Mouse (Mus musculus) CH12.LX (cell line): ENCODE results near the gene 4930447C04Rik. TPM values are rescaled to one million over a fixed set of nuclear protein-coding genes. Genes with fewer than 3 reads are reported as not detected.

ENCODE experiments used
- DNase-seq: peaks from one replicate; pipeline ENCODE4 v3.0.0-alpha.2; 2013; ENCODE audit errors: extremely low read depth
- H3K27ac ChIP-seq: 2 replicates; pipeline ENCODE4 v1.5.1; 2012; ENCODE audit warnings: low read depth, mild to moderate bottlenecking, control low read depth, moderate library complexity; ENCODE audit not compliant: insufficient read depth
- H3K27me3 ChIP-seq: replicated peaks from 2 replicates; pipeline ENCODE3; 2012; ENCODE audit warnings: inconsistent platforms
- H3K36me3 ChIP-seq, 2 experiments: replicated peaks in 1 of 2; 2 replicates each; pipeline versions ENCODE3 to v1.6.1; 2012; ENCODE audit warnings: inconsistent platforms in 1 of 2, low read length in 1 of 2, mild to moderate bottlenecking in 1 of 2, mixed read lengths in 1 of 2, moderate library complexity in 1 of 2; ENCODE audit not compliant: control insufficient read depth in 1 of 2, insufficient read depth in 1 of 2
- H3K4me1 ChIP-seq, 2 experiments: 2 replicates each; pipeline ENCODE4 v1.6.1; 2012; ENCODE audit warnings: inconsistent platforms in 1 of 2, moderate library complexity in 1 of 2; ENCODE audit not compliant: insufficient read depth in 2 of 2, control insufficient read depth in 1 of 2
- H3K4me2 ChIP-seq: 2 replicates; pipeline ENCODE4 v1.6.1; 2012; ENCODE audit warnings: low read depth, mild to moderate bottlenecking, control low read depth; ENCODE audit not compliant: poor library complexity, insufficient read depth, severe bottlenecking
- H3K4me3 ChIP-seq, 3 experiments: fragments of 150-350 bp in 1 of 3; sonication (generic) in 1 of 3; replicated peaks in 1 of 3; 2 replicates each; pipeline versions ENCODE3 to v1.5.1; 2011 to 2012; ENCODE audit warnings: low read depth in 2 of 3, low read length in 2 of 3, mild to moderate bottlenecking in 2 of 3, moderate library complexity in 2 of 3, control low read depth in 1 of 3, improper control_type of control experiment in 1 of 3, inconsistent platforms in 1 of 3, mixed read lengths in 1 of 3; ENCODE audit not compliant: poor library complexity in 1 of 3
- H3K79me2 ChIP-seq: replicated peaks from 2 replicates; pipeline ENCODE4 v1.6.1; 2012; ENCODE audit warnings: mild to moderate bottlenecking, moderate library complexity; ENCODE audit not compliant: control insufficient read depth, poor library complexity, insufficient read depth, severe bottlenecking; ENCODE audit errors: extremely low read depth
- H3K9ac ChIP-seq: 2 replicates; pipeline ENCODE4 v1.6.1; 2012; ENCODE audit warnings: low read depth, mild to moderate bottlenecking, control low read depth, moderate library complexity; ENCODE audit not compliant: insufficient read depth
- H3K9me3 ChIP-seq: replicated peaks from 2 replicates; pipeline ENCODE3; 2012; ENCODE audit warnings: low read length, inconsistent platforms, mixed read lengths
- CTCF ChIP-seq, 2 experiments: IDR thresholded peaks in 1 of 2; conservative IDR thresholded peaks in 1 of 2; 2 replicates each; pipeline ENCODE4 v1.5.1; 2011 to 2012; ENCODE audit warnings: low read depth in 2 of 2, low read length in 2 of 2, improper control_type of control experiment in 1 of 2, inconsistent platforms in 1 of 2, mild to moderate bottlenecking in 1 of 2, moderate library complexity in 1 of 2
- ELF1 ChIP-seq: IDR thresholded peaks from 2 replicates; pipeline ENCODE4 v1.6.1; 2014; ENCODE audit warnings: low read depth, mild to moderate bottlenecking, inconsistent platforms, low read length, improper control_type of control experiment
- IRF4 ChIP-seq: IDR thresholded peaks from 2 replicates; pipeline ENCODE4 v1.6.1; 2014; ENCODE audit warnings: low read depth, mild to moderate bottlenecking, inconsistent platforms, low read length, improper control_type of control experiment
- JUND ChIP-seq: conservative IDR thresholded peaks from 2 replicates; pipeline ENCODE4 v1.6.1; 2011; ENCODE audit warnings: low read depth, low read length, improper control_type of control experiment
- KAT2A ChIP-seq: IDR thresholded peaks from 2 replicates; pipeline ENCODE4 v1.6.1; 2012; ENCODE audit warnings: low read length, improper control_type of control experiment, inconsistent platforms; ENCODE audit not compliant: insufficient replicate concordance
- MAZ ChIP-seq: IDR thresholded peaks from 2 replicates; pipeline ENCODE4 v1.6.1; 2012; ENCODE audit warnings: low read depth, mild to moderate bottlenecking, inconsistent platforms, low read length, improper control_type of control experiment, moderate library complexity
- MEF2A ChIP-seq: IDR thresholded peaks from 2 replicates; pipeline ENCODE4 v1.6.1; 2014; ENCODE audit warnings: low read depth, mild to moderate bottlenecking, inconsistent platforms, low read length, improper control_type of control experiment, borderline replicate concordance
- NELFE ChIP-seq: IDR thresholded peaks from 2 replicates; pipeline ENCODE4 v1.6.1; 2011; ENCODE audit warnings: low read depth, low read length, improper control_type of control experiment
- NRF1 ChIP-seq: IDR thresholded peaks from 2 replicates; pipeline ENCODE4 v1.6.1; 2014; ENCODE audit warnings: low read depth, mild to moderate bottlenecking, inconsistent platforms, low read length, improper control_type of control experiment, moderate library complexity
- RAD21 ChIP-seq: IDR thresholded peaks from 2 replicates; pipeline ENCODE4 v1.6.1; 2011; ENCODE audit warnings: low read depth, mild to moderate bottlenecking, low read length, improper control_type of control experiment, moderate library complexity
- SIN3A ChIP-seq: IDR thresholded peaks from 2 replicates; pipeline ENCODE4 v1.6.1; 2012; ENCODE audit warnings: low read length, improper control_type of control experiment, inconsistent platforms
- SMC3 ChIP-seq: IDR thresholded peaks from 2 replicates; pipeline ENCODE4 v1.6.1; 2011; ENCODE audit warnings: low read depth, low read length, improper control_type of control experiment
- TBP ChIP-seq: conservative IDR thresholded peaks from 2 replicates; pipeline ENCODE4 v1.6.1; 2011; ENCODE audit warnings: low read depth, low read length, improper control_type of control experiment
- USF1 ChIP-seq: IDR thresholded peaks from 2 replicates; pipeline ENCODE4 v1.6.1; 2014; ENCODE audit warnings: low read depth, mild to moderate bottlenecking, inconsistent platforms, low read length, improper control_type of control experiment
- ZC3H11A ChIP-seq: IDR thresholded peaks from 2 replicates; pipeline ENCODE4 v1.6.1; 2012; ENCODE audit warnings: low read depth, mild to moderate bottlenecking, inconsistent platforms, low read length, improper control_type of control experiment
- ZNF384 ChIP-seq: IDR thresholded peaks from 2 replicates; pipeline ENCODE4 v1.6.1; 2012; ENCODE audit warnings: low read depth, low read length, improper control_type of control experiment, inconsistent platforms
- dilution Hi-C: fragments of 300-500 bp; cut with MboI; formaldehyde crosslinking; loops from 2 replicates; pipeline ENCODE4 v1.14.3; 2020; ENCODE audit warnings: low sequenced_read_pairs; ENCODE audit not compliant: extremely low pct_unique_long_range_greater_than_20kb, extremely low pct_ligation_motif_present
- in situ Hi-C: fragments of 300-500 bp; cut with MboI; formaldehyde crosslinking; loops from 3 replicates; pipeline ENCODE4 v1.14.3; 2019; ENCODE audit warnings: low sequenced_read_pairs, low pct_ligation_motif_present, low pct_unique_long_range_greater_than_20kb, mixed read lengths
- polyA plus RNA-seq: library from polyadenylated mRNA; unstranded; fragments of >175 nt; gene quantifications from 2 replicates; pipeline ENCODE4 v1.2.1, GENCODE M21; 2012; ENCODE audit warnings: low read depth; ENCODE audit not compliant: insufficient read length
- total RNA-seq, 2 experiments: library from RNA; depleted of rRNA; stranded (reverse); fragments of 300-350 nt in 1 of 2; fragments of >200 nt in 1 of 2; gene quantifications; 2 replicates each; pipeline ENCODE4 v1.2.3; 2012 to 2014

4930447C04Rik gene
- total and polyA plus RNA-seq, 3 experiments: 0.52 to 0.89 (median 0.74) TPM

DNA sequence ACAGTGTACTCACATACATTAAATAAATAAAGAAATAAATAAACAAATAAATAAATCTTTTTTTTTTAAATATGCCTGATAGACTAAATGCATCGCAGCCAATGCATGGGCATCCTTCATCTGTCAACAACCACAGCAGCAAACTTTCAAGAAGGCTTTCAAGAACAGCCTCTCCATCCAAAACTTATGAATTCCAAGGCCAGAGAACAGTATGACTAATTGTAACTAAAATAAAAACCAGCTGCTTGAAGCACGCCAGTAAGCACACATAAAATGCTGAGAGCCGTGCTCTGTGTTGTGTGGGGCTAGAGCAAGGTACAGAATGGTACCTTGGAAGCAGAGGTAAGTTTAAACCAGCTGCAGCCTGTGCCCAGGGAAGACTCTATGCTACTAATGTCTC is 37.3 kb upstream of the 4930447C04Rik start:
- in situ Hi-C loops: loop anchor here (5.0 to 25.0 kb wide), 3 partner anchors 136 to 441 kb away; partner anchors contain the start of gene Pcnx4
- no peaks in the 10 kb centered on the region for H3K79me2 ChIP-seq
- H3K27ac ChIP-seq: no peak overlapping the region
- H3K9me3 ChIP-seq: no peaks in the 10 kb centered on the region
- H3K4me2 ChIP-seq: no peak overlapping the region
- H3K4me1 ChIP-seq: peaks cover 0 to 8% of the 10 kb centered on the region in 2 experiments; a peak in 1 of 4 replicates
- no peak overlapping the region for H3K9ac ChIP-seq
- no peaks in the 10 kb centered on the region for H3K27me3 ChIP-seq
- no peak for DNase-seq
- no peak for TF ChIP-seq KAT2A
- TF ChIP-seq, all 38 proteins: peak for 0
- Histone ChIP-seq H3K36me3 (no peaks in the 10 kb centered on the region), H3K4me3 (no peak overlapping the region)
- dilution Hi-C loops: no loop called here

DNA sequence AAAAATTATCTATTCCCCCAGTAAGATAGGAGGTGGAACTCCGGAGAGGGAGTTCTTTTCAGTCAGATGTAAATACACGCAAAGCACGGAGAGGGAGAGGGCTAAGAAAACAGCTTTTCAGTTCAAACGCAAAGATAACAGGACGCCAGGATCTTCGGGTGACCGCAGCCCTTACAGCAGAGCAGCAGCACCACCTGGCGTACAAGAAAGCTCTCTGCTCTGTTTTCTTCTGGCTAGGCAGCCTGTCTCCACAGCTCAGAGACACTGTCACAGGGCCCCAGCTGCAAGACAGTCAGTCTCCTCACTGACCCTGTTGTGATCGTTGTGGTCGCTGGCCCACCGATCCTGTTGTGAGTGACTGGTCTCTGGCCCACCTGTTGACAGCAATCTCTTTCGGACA is 36.1 kb upstream of the 4930447C04Rik start:
- H3K27me3 ChIP-seq: no peaks in the 10 kb centered on the region
- TF ChIP-seq RAD21: no peak; the same call in none of the 2 replicates
- peak; percentile 30; the same call in 1 of the 2 replicates for TF ChIP-seq MEF2A
- peak; percentile 97 for TF ChIP-seq SMC3
- TF ChIP-seq ZNF384: 0 out of 2 replicates have a peak, but pooled peaks have one; percentile 12
- no peak for TF ChIP-seq USF1
- 0 out of 2 replicates have a peak, but pooled peaks have one; percentile 23 for TF ChIP-seq NRF1
- TF ChIP-seq ELF1: peak; percentile 26; the same call in 1 of the 2 replicates
- no peak for TF ChIP-seq SIN3A
- TF ChIP-seq CTCF (conservative IDR thresholded peaks at IDR 0.05 in 1 of 2, IDR thresholded peaks at IDR 0.05 in 1 of 2; ENCODE audit: low read depth in 2 of 2, low read length in 2 of 2): peak; percentile 36 to 98; a peak in 2 of 4 replicates
- TF ChIP-seq NELFE: peak; percentile 18; the same call in 1 of the 2 replicates
- 0 out of 2 replicates have a peak, but pooled peaks have one; percentile 31 for TF ChIP-seq TBP
- 0 out of 2 replicates have a peak, but pooled peaks have one; percentile 59 for TF ChIP-seq IRF4
- TF ChIP-seq ZC3H11A: peak; percentile 95
- TF ChIP-seq JUND: no peak
- no peak for TF ChIP-seq MAZ
- TF ChIP-seq, all 38 proteins: peak for 10
- Histone ChIP-seq H3K9ac (peak overlapping the region; percentile 36; the same call in 1 of the 2 replicates), H3K4me1 (peaks cover 2 to 18% of the 10 kb centered on the region in 2 experiments; a peak in 2 of 4 replicates), H3K79me2 (no peaks in the 10 kb centered on the region), H3K9me3 (no peaks in the 10 kb centered on the region), H3K4me2 (peak overlapping the region; percentile 79; the same call in 1 of the 2 replicates), H3K36me3 (no peaks in the 10 kb centered on the region), H3K4me3 (peak overlapping the region in 2 of 3 experiments; percentile 25 to 46), H3K27ac (no peak overlapping the region)
- peak; percentile 85 for DNase-seq
- in situ Hi-C loops (loop anchor here (5.0 to 25.0 kb wide), 3 partner anchors 134 to 439 kb away; partner anchors contain the start of gene Pcnx4), dilution Hi-C loops (no loop called here)
